Mouse (Mus musculus) gastrocnemius, postnatal 14 days (tissue): ENCODE data around the gene Rap1a. TPM values are rescaled to one million over a fixed set of nuclear protein-coding genes. Genes with fewer than 3 reads are reported as not detected.

Experiments used
- DNase-seq: peaks from one replicate; pipeline ENCODE4 v3.0.0; 2021; ENCODE audit warnings: mixed read lengths
- intact Hi-C: fragments of 180-260 bp; cut with DNase I; formaldehyde crosslinking; loops from one replicate; pipeline ENCODE4 v1.15.1; 2025; ENCODE audit warnings: low total_unique reads
- total RNA-seq, 2 experiments: library from RNA; stranded (reverse); gene quantifications; 2 replicates each; pipeline ENCODE4 v1.2.3; 2021

Rap1a gene
- total RNA-seq, 2 experiments from 2014 or later, result 95.3 to 107 TPM

DNA sequence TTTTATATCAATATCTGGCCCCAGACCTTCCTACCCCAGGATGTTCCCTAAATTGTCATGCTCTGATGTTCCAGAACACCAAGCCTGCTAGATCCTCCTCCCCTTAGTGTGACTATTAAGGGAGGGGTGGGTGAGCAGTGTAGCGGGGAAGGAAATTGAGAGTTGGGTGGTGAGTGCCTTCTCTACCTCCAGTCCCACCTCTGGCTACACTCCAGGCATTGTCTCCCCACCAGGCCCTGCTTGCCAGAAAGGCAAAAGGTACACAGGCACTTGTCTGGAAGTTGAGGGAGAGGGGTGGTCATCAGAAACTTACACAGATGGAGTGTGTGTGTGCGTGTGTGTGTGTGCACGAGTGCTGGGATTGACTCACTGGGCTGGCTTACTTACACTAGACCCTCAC, 78.6 kb downstream of the Rap1a start:
- intact Hi-C loops, result loop anchor here (5.0 kb wide), 1 partner anchor 35 kb away; the partner anchor contains the start of gene Ddx20

DNA sequence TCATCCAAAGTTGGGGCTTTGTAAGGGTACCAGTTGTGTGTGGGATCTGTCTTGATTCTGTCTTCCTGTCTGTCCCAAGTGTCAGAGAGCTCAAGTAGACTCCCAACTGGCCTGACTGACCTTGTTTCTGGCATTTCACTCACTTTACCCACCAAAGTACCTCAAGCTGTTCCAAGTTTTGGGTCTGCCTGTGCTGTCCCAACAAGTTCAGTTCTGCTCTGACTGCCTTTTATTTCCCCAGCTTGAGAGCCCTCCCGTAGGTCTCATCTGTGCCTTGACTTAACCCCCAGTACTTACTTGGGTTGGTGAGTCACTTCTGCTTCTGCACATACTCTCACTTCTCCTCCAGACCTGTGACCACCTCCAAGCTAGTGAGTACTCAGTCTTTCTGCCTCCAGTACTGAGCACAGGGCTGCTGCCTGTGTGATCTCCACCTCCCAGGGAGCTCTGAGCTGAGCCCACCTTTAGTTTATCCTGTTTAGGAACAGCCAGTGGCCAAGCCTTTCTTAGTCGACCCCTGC, 79.4 kb downstream of the Rap1a start:
- no peak for DNase-seq

More for the DNA sequence above, 78.6 kb downstream of the Rap1a start:
- no peak for DNase-seq

DNA sequence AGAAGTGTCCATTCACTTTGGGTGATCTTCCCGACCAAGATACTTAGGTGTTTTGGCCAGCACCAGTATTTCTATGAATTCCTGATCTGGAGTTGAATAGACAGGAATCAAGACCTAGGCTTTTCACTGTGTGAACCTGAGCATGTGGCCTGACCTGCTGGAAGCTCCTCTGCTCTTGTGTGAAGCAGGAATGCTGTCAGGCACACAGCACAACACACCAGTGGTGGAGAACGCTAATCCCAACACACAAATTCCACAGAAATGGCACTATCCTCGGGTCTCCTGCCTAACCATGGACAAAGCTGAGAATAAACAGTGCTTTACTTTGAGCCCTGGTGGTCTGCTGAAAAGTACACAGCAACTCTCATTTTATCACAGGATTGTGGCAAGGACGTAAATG, 80.6 kb downstream of the Rap1a start:
- intact Hi-C loops, result loop anchor here (5.0 kb wide), 1 partner anchor 33 kb away; the partner anchor contains the start of gene Ddx20

More for the DNA sequence above, 79.4 kb downstream of the Rap1a start:
- intact Hi-C loops, result loop anchor here (5.0 kb wide), 1 partner anchor 34 kb away; the partner anchor contains the start of gene Ddx20

DNA sequence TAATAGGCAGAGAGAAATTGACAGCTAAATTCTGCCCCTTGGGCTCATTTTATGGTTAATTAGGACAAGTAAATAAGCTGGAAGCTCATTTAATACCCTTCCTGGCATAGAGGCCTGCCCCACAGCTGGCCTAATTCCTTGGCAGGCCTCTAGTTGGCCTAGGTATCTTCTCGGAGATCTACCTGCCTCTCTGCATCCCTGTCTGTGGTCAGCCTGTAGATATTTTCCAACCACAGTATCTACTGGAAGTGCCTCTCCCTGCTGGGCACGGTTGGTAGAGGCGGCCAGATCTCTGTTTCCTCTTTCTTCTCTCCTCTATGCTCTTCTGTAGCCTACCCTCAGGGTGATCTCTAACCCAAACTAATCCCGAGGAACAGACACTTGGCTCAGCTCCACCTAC, 81.2 kb downstream of the Rap1a start:
- intact Hi-C loops, result loop anchor here (5.0 kb wide), 1 partner anchor 33 kb away; the partner anchor contains the start of gene Ddx20
- DNase-seq, result no peak

More for the DNA sequence above, 80.6 kb downstream of the Rap1a start:
- DNase-seq, result no peak

DNA sequence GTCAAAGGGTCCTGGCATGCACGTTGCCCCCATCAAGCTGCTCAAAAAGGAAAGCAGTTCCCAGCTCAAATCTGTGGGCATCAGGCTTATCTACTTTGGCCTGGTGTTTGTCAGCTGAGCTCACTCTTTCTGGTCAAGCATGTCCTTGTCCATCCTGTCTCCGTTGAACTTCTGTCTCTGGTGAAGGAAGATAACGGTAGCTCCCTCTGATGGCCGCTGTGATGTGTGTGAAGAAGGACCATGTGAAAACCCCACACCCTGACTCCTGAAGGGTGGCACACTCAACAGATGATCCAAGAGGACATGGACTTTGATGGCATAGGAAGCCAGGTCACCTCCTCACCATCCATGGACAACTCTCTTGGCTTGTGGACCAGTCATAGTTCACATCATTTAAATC, 82.4 kb downstream of the Rap1a start:
- intact Hi-C loops, result no loop called here
- no peak for DNase-seq

- intact Hi-C loops, result no loop called here
- peak; percentile 41 for DNase-seq
Observed at GRCm38 (mm10) chr3:105717856-105718555, 83.1 kb downstream of the Rap1a start.

- DNase-seq, result peak; percentile 69
- intact Hi-C loops, result no loop called here
Observed at GRCm38 (mm10) chr3:105716353-105717000, 84.7 kb downstream of the Rap1a start.

- intact Hi-C loops, result no loop called here
Observed at GRCm38 (mm10) chr3:105714820-105715167, 86.3 kb downstream of the Rap1a start.

GRCm38 (mm10) chr3:105714091-105714819, 86.9 kb downstream of the Rap1a start:
- intact Hi-C loops, result no loop called here

More at GRCm38 (mm10) chr3:105714820-105715167, 86.3 kb downstream of the Rap1a start:
- DNase-seq, result no peak

DNA sequence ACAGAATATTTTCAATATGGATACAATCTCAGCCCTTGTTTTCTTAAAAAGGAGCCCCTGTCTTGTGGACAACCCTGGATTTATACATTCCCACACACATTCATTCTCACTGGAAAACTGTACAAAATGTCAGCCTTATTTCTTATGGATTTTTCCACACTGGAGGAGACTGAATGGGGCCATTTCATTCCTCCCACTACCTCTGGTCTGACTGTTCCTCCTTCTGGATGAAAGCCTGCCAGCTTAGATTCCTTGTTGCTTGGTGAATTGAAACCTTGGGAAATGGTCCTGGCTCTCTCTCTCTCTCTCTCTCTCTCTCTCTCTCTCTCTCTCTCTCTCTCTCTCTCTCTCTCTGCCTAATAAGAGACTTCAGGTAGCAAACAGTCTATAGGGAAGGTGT, 88.3 kb downstream of the Rap1a start:
- intact Hi-C loops, result no loop called here
- DNase-seq, result no peak

More at GRCm38 (mm10) chr3:105714091-105714819, 86.9 kb downstream of the Rap1a start:
- DNase-seq, result peak; percentile 67

GRCm38 (mm10) chr3:105711741-105712140, 89.4 kb downstream of the Rap1a start:
- peak; percentile 78 for DNase-seq
- intact Hi-C loops, result no loop called here

DNA sequence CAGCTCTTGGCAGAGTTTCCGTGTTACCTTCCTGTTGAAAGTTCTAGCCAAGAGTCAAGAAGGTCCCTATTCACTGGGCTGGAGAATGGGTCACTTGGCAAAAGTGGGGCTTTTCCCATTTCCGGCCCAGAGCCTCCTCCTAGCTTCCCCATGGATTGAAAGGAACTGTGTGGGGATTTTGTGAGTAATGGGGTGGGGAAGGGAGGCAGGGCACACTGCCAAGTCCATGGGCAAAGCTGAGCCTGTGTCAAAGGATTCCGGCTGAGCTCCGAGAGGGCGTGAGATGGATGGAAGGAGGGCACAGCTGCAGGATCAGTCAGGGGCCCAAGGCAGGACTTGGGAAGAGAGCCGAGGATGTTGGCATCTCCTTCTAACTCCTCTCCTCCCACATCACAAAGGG, 90.9 kb downstream of the Rap1a start:
- DNase-seq, result peak; percentile 47
- intact Hi-C loops, result no loop called here

DNA sequence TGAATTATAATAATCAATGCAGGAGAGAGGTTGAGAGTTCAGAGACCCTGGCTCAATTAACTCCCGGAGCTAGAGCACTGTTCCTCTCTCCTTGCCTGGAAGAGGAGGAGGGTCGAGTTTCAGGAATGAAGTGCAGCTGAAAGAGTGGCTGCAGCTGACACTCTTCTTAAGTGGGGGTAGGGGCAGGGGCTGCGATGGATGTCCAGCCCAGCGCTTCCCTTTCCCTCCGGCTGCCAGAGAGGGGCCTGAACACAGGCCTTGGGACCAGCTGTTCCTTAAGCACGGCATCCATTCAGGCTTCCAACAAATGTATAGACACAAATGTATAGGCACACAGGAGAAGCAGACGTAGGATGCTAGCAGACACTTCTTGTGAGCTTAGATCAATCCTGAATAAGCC, 93.5 kb downstream of the Rap1a start:
- DNase-seq, result no peak
- intact Hi-C loops, result no loop called here

GRCm38 (mm10) chr3:105706366-105707020, 94.6 kb downstream of the Rap1a start:
- no peak for DNase-seq
- intact Hi-C loops, result no loop called here

- intact Hi-C loops, result no loop called here
- no peak for DNase-seq
Observed at GRCm38 (mm10) chr3:105705561-105705960, 95.6 kb downstream of the Rap1a start.

GRCm38 (mm10) chr3:105705061-105705549, 96.0 kb downstream of the Rap1a start:
- intact Hi-C loops, result no loop called here
- peak; percentile 82 for DNase-seq

GRCm38 (mm10) chr3:105704031-105705008, 96.8 kb downstream of the Rap1a start, which contains the start of gene Inka2:
Inka2 (plus strand) TSS chr3:105704599.
- intact Hi-C loops, result no loop called here
- DNase-seq, result peak; percentile 80

DNA sequence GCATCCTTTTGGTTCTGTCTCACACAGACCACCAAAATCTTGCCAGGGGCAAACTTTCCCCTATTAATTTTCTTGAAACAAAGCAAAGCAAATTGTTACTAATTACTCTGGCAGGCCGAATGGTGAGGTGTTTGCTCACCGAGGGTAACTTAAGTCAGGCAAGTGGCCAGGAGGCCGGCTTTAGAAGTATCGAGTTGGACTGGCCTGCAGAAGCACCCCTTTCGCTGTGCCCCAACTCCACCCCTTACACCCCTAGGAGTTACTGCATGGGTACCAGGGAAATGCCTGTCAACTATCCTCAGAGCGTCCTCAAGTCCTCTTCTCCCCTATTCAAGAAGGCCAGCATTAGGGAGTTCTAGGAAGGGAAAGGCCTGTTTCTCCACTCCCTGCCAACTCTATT, 97.6 kb downstream of the Rap1a start:
- intact Hi-C loops, result no loop called here
- no peak for DNase-seq
